Mouse (Mus musculus) MEL (cell line): ENCODE results near the gene Slc44a5. TPM values are rescaled to one million over a fixed set of nuclear protein-coding genes. Genes with fewer than 3 reads are reported as not detected.

Source experiments
- DNase-seq: peaks from one replicate; pipeline ENCODE4 v3.0.0; 2011; ENCODE audit warnings: low read depth, low spot score
- H3K27ac ChIP-seq: 2 replicates; pipeline ENCODE4 v1.5.1; 2012; ENCODE audit warnings: low read depth, mild to moderate bottlenecking, control low read depth, low read length, moderate library complexity; ENCODE audit not compliant: control insufficient read depth
- H3K27me3 ChIP-seq, 2 experiments: fragments of 150-350 bp in 1 of 2; sonication (generic) in 1 of 2; 2 replicates each; pipeline ENCODE4 v1.6.1; 2012; ENCODE audit warnings: low read length in 2 of 2, mild to moderate bottlenecking in 2 of 2, improper control_type of control experiment in 1 of 2, moderate library complexity in 1 of 2; ENCODE audit not compliant: insufficient read depth in 2 of 2, control insufficient read depth in 1 of 2
- H3K36me3 ChIP-seq, 2 experiments: 2 replicates each; pipeline ENCODE4 v1.6.1; 2012 to 2014; ENCODE audit warnings: low read length in 2 of 2, improper control_type of control experiment in 1 of 2, inconsistent platforms in 1 of 2, mild to moderate bottlenecking in 1 of 2; ENCODE audit not compliant: insufficient read depth in 2 of 2, control insufficient read depth in 1 of 2
- H3K4me1 ChIP-seq, 2 experiments: fragments of 150-350 bp in 1 of 2; sonication (generic) in 1 of 2; 2 replicates each; pipeline ENCODE4 v1.6.1; 2012; ENCODE audit warnings: low read length in 2 of 2, improper control_type of control experiment in 1 of 2, mild to moderate bottlenecking in 1 of 2; ENCODE audit not compliant: insufficient read depth in 2 of 2, control insufficient read depth in 1 of 2
- H3K4me3 ChIP-seq, 2 experiments: fragments of 150-350 bp in 1 of 2; sonication (generic) in 1 of 2; 2 replicates each; pipeline ENCODE4 v1.5.1; 2012; ENCODE audit warnings: low read depth in 2 of 2, low read length in 2 of 2, mild to moderate bottlenecking in 2 of 2, moderate library complexity in 2 of 2, control low read depth in 1 of 2, improper control_type of control experiment in 1 of 2; ENCODE audit not compliant: control insufficient read depth in 1 of 2, insufficient read depth in 1 of 2
- H3K79me2 ChIP-seq: 2 replicates; pipeline ENCODE4 v1.6.1; 2012; ENCODE audit warnings: mild to moderate bottlenecking, low read length, moderate library complexity; ENCODE audit not compliant: control insufficient read depth, poor library complexity, insufficient read depth
- H3K9ac ChIP-seq: 2 replicates; pipeline ENCODE4 v1.6.1; 2012; ENCODE audit warnings: low read depth, mild to moderate bottlenecking, control low read depth, low read length, moderate library complexity; ENCODE audit not compliant: control insufficient read depth, poor library complexity, severe bottlenecking
- H3K9me3 ChIP-seq: fragments of 150-350 bp; sonication (generic); replicated peaks from 2 replicates; pipeline ENCODE4 v1.6.1; 2012; ENCODE audit warnings: mild to moderate bottlenecking, low read length, improper control_type of control experiment, moderate library complexity; ENCODE audit not compliant: insufficient read depth
- BHLHE40 ChIP-seq: IDR thresholded peaks from 2 replicates; pipeline ENCODE4 v1.6.1; 2012; ENCODE audit warnings: low read depth, mild to moderate bottlenecking, inconsistent platforms, low read length, improper control_type of control experiment, borderline replicate concordance
- CHD1 ChIP-seq: IDR thresholded peaks from 2 replicates; pipeline ENCODE4 v1.6.1; 2012; ENCODE audit warnings: low read depth, mild to moderate bottlenecking, inconsistent platforms, low read length, improper control_type of control experiment
- CHD2 ChIP-seq: IDR thresholded peaks from 2 replicates; pipeline ENCODE4 v1.6.1; 2011; ENCODE audit warnings: low read length, improper control_type of control experiment
- ELF1 ChIP-seq: IDR thresholded peaks from 2 replicates; pipeline ENCODE4 v1.6.1; 2014; ENCODE audit warnings: low read depth, mild to moderate bottlenecking, inconsistent platforms, low read length, improper control_type of control experiment, moderate library complexity
- EP300 ChIP-seq, 2 experiments: IDR thresholded peaks; 2 replicates each; pipeline ENCODE4 v1.6.1; 2011; ENCODE audit warnings: improper control_type of control experiment in 2 of 2, low read length in 2 of 2, low read depth in 1 of 2, mild to moderate bottlenecking in 1 of 2
- ETS1 ChIP-seq: IDR thresholded peaks from 2 replicates; pipeline ENCODE4 v1.6.1; 2012; ENCODE audit warnings: low read depth, mild to moderate bottlenecking, inconsistent platforms, low read length, improper control_type of control experiment, moderate library complexity
- GABPA ChIP-seq: IDR thresholded peaks from 2 replicates; pipeline ENCODE4 v1.6.1; 2012; ENCODE audit warnings: low read depth, mild to moderate bottlenecking, inconsistent platforms, low read length, improper control_type of control experiment, moderate library complexity
- GATA1 ChIP-seq: IDR thresholded peaks from 2 replicates; pipeline ENCODE4 v1.6.1; 2011; ENCODE audit warnings: low read depth, low read length, improper control_type of control experiment
- HCFC1 ChIP-seq: IDR thresholded peaks from 2 replicates; pipeline ENCODE4 v1.6.1; 2012; ENCODE audit warnings: low read depth, mild to moderate bottlenecking, inconsistent platforms, low read length, improper control_type of control experiment, moderate library complexity
- JUND ChIP-seq: IDR thresholded peaks from 2 replicates; pipeline ENCODE4 v1.6.1; 2011; ENCODE audit warnings: low read depth, mild to moderate bottlenecking, improper control_type of control experiment, low read length
- MAFK ChIP-seq: IDR thresholded peaks from 2 replicates; pipeline ENCODE4 v1.6.1; 2011; ENCODE audit warnings: low read depth, mild to moderate bottlenecking, low read length, improper control_type of control experiment, borderline replicate concordance
- MEF2A ChIP-seq: IDR thresholded peaks from 2 replicates; pipeline ENCODE4 v1.6.1; 2014; ENCODE audit warnings: low read depth, mild to moderate bottlenecking, inconsistent platforms, low read length, improper control_type of control experiment; ENCODE audit not compliant: poor library complexity, insufficient replicate concordance, severe bottlenecking; ENCODE audit errors: extremely low read depth
- MXI1 ChIP-seq: IDR thresholded peaks from 2 replicates; pipeline ENCODE4 v1.6.1; 2011; ENCODE audit warnings: mild to moderate bottlenecking, low read depth, low read length, improper control_type of control experiment
- NELFE ChIP-seq: IDR thresholded peaks from 2 replicates; pipeline ENCODE4 v1.6.1; 2011; ENCODE audit warnings: low read depth, low read length, improper control_type of control experiment
- NRF1 ChIP-seq: IDR thresholded peaks from 2 replicates; pipeline ENCODE4 v1.6.1; 2014; ENCODE audit warnings: low read depth, mild to moderate bottlenecking, inconsistent platforms, low read length, improper control_type of control experiment, moderate library complexity; ENCODE audit not compliant: poor library complexity, insufficient read depth, severe bottlenecking
- POLR2AphosphoS2 ChIP-seq: IDR thresholded peaks from 2 replicates; pipeline ENCODE4 v1.6.1; 2011; ENCODE audit warnings: low read length, improper control_type of control experiment
- SIN3A ChIP-seq: IDR thresholded peaks from 2 replicates; pipeline ENCODE4 v1.6.1; 2012; ENCODE audit warnings: low read length, improper control_type of control experiment, inconsistent platforms
- TAL1 ChIP-seq: IDR thresholded peaks from 2 replicates; pipeline ENCODE4 v1.6.1; 2012; ENCODE audit warnings: mild to moderate bottlenecking, inconsistent platforms, low read length, moderate library complexity, mixed read lengths
- TBP ChIP-seq: IDR thresholded peaks from 2 replicates; pipeline ENCODE4 v1.8.0; 2011; ENCODE audit warnings: low read depth, low read length, improper control_type of control experiment
- USF2 ChIP-seq, 2 experiments: IDR thresholded peaks; 2 replicates each; pipeline ENCODE4 v1.6.1; 2011 to 2012; ENCODE audit warnings: improper control_type of control experiment in 2 of 2, low read length in 2 of 2, borderline replicate concordance in 1 of 2, inconsistent platforms in 1 of 2, low read depth in 1 of 2, mild to moderate bottlenecking in 1 of 2; ENCODE audit not compliant: insufficient read depth in 1 of 2
- ZKSCAN1 ChIP-seq: IDR thresholded peaks from 2 replicates; pipeline ENCODE4 v1.6.1; 2012; ENCODE audit warnings: low read depth, mild to moderate bottlenecking, inconsistent platforms, low read length, improper control_type of control experiment, moderate library complexity
- ZNF384 ChIP-seq: IDR thresholded peaks from 2 replicates; pipeline ENCODE4 v1.6.1; 2012; ENCODE audit warnings: low read depth, mild to moderate bottlenecking, inconsistent platforms, low read length, improper control_type of control experiment
- polyA plus RNA-seq, 2 experiments: library from polyadenylated mRNA; stranded (reverse) in 1 of 2; unstranded in 1 of 2; fragments of >175 nt in 1 of 2; fragments of >200 nt in 1 of 2; gene quantifications; 2 replicates each; pipeline versions ENCODE4 v1.2.1 to v1.2.4; 2012; ENCODE audit warnings: low replicate concordance in 2 of 2, low read depth in 1 of 2; ENCODE audit not compliant: insufficient read length in 2 of 2, insufficient read depth in 1 of 2, missing spikeins in 1 of 2
- total RNA-seq: library from RNA; depleted of rRNA; stranded (reverse); fragments of 300-350 nt; gene quantifications from 2 replicates; pipeline ENCODE4 v1.2.3, GENCODE M21; 2012

Slc44a5 gene
- total and polyA plus RNA-seq, 3 experiments: not detected

- no peaks in the 10 kb centered on the region for H3K4me1 ChIP-seq
- no peak for TF ChIP-seq JUND
- no peak for TF ChIP-seq ZKSCAN1
- TF ChIP-seq POLR2AphosphoS2: no peak
- TF ChIP-seq MEF2A: no peak
- TF ChIP-seq SIN3A: no peak
- TF ChIP-seq GABPA: no peak
- no peak for TF ChIP-seq HCFC1
- TF ChIP-seq BHLHE40: no peak
- no peak for TF ChIP-seq CHD1
- no peak for TF ChIP-seq USF2 (IDR thresholded peaks at IDR 0.05; ENCODE audit: borderline replicate concordance in 1 of 2, insufficient read depth in 1 of 2, low read depth in 1 of 2, low read length in 2 of 2)
- no peak for TF ChIP-seq ZNF384
- TF ChIP-seq TAL1: no peak
- no peak for TF ChIP-seq NELFE
- no peak for TF ChIP-seq EP300 (IDR thresholded peaks at IDR 0.05; ENCODE audit: low read depth in 1 of 2, low read length in 2 of 2)
- no peak for TF ChIP-seq ELF1
- TF ChIP-seq GATA1: no peak
- no peak for TF ChIP-seq TBP
- no peak for TF ChIP-seq NRF1
- H3K79me2 ChIP-seq: no peaks in the 10 kb centered on the region
- no peak overlapping the region for H3K27ac ChIP-seq
- no peaks in the 10 kb centered on the region for H3K36me3 ChIP-seq
- no peak overlapping the region for H3K9ac ChIP-seq
- no peak for DNase-seq
- no peaks in the 10 kb centered on the region for H3K9me3 ChIP-seq
- H3K4me3 ChIP-seq: no peak overlapping the region
- H3K27me3 ChIP-seq: no peaks in the 10 kb centered on the region
Measured at GRCm38 (mm10) chr3:154124890-154125575, 151.8 kb downstream of the Slc44a5 start.

- Histone ChIP-seq H3K79me2 (no peaks in the 10 kb centered on the region), H3K36me3 (no peaks in the 10 kb centered on the region), H3K4me3 (no peak overlapping the region), H3K9me3 (no peaks in the 10 kb centered on the region), H3K27me3 (no peaks in the 10 kb centered on the region), H3K4me1 (no peaks in the 10 kb centered on the region), H3K27ac (no peak overlapping the region), H3K9ac (no peak overlapping the region)
- no peak for DNase-seq
- no peak for TF ChIP-seq ETS1
- no peak for TF ChIP-seq CHD1
- no peak for TF ChIP-seq MAFK
- TF ChIP-seq CHD2: no peak
- no peak for TF ChIP-seq HCFC1
- TF ChIP-seq GABPA: no peak
- no peak for TF ChIP-seq MXI1
Measured at GRCm38 (mm10) chr3:154125768-154126376, 152.6 kb downstream of the Slc44a5 start.
